Mouse (Mus musculus) T-helper 2 cell (primary cell): ENCODE measurements around the gene Dtx1.

Experiments
- in situ Hi-C: fragments of 300-600 bp; cut with MboI, MseI; formaldehyde crosslinking; loops from one replicate; pipeline ENCODE4 v1.15.1; 2025; ENCODE audit warnings: high pct_unique_total_duplicates

Gene Dtx1

DNA sequence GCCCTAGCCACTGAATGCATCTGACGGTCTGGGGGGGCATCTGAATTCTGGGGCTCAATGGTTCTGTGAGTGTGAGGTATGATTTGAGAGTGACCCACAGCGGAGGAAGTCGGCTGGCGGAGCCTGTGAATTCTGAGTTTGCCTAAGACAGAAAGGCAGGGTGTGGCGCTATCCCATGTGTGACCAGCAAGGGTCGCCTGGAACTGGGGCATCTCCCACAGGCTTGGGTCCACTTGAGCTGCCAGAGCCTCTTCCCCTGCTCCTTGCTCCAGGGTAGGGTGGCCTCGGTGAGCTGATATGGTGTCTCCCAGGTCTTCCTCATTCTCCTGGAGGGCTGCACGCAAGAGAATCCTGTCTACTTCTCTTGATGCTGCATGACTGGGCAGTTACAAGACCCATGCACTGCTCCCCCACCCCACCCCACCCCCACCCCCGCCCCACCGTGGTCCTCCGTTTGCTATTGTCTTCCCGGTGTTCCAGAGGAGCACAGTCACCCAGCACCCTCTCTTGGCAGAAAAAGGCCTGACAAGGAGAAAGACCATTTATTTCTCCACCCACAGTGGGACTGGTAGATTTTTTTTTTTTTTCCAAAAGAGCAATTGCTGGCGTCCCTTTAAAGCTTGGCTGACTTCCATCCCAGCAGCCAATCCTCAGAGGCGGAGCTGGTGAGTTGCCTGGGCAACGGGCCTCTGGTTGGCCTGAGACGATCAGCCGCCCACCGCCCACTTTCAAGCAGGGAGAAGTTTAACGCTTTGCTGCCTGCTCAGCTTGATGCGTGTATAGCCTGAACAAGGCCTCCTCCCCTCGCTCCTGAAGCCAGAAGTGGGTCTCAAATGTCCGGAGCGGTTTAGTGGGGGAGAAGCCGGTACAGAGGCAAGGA is 31.8 kb downstream of the Dtx1 start:
- in situ Hi-C loops = loop anchor here (5.0 kb wide), 1 partner anchor 32 kb away; the partner anchor contains the start of gene Dtx1

DNA sequence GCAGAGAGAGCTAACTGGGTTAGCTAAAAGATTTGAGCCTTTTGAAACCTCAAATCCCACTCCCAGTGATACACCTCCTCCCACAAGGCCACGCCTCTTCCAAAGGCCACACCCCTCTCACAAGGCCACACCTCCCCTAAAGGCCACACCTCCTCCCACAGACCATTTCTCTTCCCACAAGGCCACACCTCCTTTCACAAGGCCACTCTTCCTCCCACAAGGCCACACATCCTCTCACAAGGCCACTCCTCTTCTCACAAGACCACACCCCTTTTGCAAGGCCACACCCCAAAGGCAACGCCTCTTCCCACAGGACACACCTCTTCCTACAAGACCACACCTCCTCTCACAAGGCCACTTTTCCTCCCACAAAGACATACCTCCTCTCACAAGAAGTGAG is 34.2 kb downstream of the Dtx1 start:
- in situ Hi-C loops = loop anchor here (5.0 kb wide), 1 partner anchor 35 kb away; the partner anchor contains the start of gene Dtx1

DNA sequence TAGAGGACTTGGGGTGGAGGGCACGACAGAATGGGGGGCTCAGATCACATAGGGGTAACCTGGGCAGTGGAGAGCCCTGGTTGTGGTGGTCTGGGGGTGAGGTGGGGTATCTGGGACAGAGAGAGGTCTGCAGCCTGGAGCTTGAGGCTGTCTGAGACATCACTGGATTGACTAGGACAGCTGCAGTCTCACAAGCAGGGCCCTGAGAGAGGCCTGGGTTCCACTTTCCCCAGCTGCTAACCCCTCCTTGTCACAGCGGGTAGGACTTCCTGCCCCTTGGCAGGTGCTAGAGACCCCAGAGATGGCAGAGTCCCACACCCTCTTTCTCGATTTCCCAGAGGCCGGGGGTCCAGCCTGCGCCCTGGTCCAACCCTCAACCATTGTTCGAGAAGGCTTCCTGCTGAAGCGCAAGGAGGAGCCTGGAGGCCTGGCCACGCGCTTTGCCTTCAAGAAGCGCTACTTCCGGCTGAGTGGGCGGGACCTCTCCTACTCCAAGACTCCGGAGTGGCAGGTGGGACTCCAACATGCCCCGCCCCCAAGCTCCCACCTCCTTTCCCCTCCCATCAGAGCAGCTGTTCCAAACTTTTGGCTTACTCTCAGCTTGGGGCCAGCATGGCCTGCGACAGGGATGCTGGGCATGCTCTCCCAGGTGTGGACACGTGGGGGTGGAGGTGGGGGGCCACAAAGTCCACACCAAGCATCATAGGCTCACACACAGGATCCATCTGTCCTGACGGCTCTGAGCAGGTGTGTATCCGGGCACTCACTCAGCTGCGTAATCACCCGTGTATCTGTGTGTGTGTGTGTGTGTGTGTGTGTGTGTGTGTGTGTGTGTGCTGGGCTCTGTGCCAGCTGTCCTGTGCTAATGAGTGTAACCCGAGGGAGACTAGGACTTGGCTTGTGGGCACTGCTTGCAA is 37.2 kb downstream of the Dtx1 start:
- in situ Hi-C loops = loop anchor here (5.0 kb wide), 1 partner anchor 38 kb away; the partner anchor contains the start of gene Dtx1

DNA sequence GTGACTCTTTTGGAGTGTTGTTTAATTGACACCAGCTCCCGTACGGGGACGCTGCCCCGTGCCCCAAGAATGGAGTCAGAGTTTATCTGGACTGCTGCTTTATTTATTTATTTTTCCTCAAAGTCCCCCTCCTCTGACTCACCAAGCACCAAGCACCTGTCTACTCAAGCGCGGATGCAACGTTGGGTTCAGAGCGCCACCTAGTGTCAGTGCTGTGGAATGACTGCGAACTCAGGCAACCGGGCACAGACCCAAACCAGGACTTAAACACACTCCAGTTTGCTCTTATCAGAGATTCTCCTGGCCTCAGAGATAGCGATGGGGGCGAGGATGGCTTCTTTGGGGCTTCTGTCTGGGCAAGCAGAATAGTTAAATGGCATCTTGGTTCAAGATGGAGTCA is 38.1 kb downstream of the Dtx1 start:
- in situ Hi-C loops = no loop called here

DNA sequence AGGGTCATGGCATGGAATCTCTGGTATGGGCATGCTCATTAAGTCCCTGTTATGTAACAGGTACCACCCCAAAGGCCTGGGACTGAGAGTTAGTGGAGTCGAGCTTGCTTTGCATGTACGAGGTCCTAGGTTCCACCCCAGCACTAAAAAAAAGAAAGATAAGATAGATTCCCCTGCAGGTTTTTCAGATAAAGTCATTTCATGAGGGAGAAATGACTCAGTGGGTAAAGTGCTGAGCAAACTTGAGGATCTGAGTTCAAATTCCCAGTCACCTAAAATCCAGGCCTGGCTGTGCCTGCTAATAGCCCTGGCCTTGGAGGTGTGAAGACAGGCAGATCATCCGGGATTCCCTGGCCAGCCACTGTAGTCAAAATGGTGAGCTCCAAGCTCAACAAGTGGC is 39.9 kb downstream of the Dtx1 start:
- in situ Hi-C loops = no loop called here

DNA sequence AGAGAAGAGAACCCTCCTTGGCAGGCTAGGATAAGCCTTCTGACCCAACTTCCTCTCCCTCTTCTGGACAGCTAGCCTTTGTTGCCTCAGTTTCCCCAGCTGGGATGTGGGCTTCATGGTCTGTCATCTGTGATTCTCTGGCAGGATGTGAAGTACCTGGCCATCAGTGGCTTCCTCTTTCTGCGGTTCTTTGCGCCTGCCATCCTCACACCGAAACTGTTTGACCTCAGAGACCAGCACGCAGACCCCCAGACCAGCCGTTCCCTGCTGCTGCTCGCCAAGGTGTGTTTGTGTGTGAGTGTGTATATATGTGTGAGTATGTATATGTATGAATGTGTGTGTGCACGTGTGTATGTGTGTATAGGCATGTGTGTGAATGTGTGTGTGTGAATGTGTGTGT is 41.6 kb downstream of the Dtx1 start:
- in situ Hi-C loops = no loop called here

DNA sequence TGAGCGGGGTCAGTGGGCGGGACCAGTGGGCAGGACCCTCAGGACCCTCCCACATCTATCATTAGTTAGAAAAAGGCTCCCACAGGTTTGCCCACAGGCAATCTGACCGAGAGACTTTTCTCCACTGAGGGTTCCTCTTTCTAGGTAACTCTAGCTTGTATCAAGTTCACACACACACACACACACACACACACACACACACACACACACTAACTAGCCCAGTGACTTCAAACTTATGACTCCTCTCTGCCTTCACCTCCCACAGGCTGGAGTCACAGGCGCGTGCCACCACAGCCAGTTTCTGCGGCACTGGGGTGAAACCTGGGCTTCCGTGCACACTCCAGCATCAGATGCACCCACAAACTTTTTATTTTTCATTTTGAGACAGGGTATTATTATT is 43.0 kb downstream of the Dtx1 start:
- in situ Hi-C loops = loop anchor here (5.0 kb wide), 1 partner anchor 41 kb away; no protein-coding TSS in a partner anchor

DNA sequence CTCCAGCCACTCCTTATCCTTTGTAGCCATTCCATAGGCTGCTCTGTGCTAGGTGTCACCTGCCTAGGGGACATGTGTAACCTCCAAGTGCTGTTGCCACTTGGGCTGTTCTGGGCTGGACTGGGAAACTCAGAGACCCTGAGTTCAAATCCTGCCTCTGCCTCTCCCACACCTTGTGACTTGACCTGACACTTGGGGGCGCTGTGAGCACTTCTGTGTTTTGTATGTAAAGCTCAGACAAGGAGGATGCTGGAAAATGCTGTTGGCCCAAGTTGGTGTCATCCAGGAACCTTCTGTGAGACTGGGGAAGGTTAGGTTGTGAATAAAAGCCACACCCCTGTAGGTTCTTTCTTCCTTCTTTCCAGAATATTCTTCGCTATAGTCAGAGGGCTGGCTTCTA is 46.8 kb downstream of the Dtx1 start:
- in situ Hi-C loops = loop anchor here (5.0 kb wide), 1 partner anchor 38 kb away; no protein-coding TSS in a partner anchor

DNA sequence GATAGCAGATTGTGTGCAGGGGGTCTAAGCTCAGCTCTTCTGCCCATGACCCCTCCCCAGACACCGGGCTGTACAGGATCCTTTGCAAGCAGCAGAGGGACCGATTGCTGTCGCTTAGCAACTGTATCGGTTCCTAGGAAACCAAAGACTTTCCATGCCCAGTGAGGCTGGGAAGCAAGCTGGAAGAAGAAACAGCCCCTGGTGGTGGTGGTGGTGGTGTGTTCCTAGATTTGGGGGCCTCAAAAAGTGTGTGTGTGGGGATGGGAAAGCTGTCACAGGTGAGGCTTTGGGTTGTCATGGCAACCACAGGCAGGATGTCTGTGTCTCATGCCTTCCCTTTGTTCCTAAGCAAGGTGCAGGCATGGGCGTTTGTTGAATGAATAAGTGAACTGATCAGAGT is 50.9 kb downstream of the Dtx1 start:
- in situ Hi-C loops = no loop called here

DNA sequence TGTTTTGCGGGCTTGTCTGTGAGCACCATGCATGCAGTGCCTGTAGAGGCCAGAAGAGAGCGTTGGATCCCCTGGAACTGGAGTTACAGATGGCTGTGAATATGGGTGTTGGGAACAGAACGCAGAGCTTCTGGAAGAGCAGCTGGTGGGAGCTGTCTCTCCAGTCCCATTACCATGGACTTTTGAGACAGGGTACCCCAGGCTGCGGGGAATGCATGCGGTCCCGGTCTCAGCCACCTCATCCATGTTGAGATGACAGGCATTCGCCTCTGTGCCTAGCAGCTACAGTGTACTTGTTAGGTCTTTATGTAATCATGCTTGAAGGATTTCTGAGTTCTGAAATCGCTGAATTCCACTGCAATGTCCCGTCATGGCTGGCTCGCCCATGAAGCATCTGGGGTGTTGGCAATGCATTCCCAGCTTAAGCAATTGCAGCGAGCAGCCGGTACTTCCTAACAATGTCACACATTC is 55.4 kb downstream of the Dtx1 start:
- in situ Hi-C loops = no loop called here

DNA sequence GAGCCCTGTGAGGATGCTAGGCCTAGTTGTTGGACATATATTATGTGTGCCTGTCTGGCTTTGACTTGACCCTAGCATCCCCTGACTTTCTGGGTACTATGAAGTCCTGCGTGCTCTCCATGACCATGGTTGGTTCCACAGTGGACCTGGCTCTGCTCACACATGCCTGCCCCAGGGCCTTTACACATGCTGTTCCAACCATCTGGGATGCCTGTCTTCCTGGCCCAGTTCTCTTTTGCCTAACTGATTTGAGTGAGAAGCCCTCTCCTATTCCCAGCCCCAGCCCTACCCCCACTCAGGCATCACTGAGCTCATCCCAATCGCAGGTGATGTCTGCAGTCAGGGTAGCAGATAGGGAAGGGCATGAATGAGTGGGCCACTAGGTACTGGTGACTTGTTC is 57.9 kb downstream of the Dtx1 start:
- in situ Hi-C loops = no loop called here

DNA sequence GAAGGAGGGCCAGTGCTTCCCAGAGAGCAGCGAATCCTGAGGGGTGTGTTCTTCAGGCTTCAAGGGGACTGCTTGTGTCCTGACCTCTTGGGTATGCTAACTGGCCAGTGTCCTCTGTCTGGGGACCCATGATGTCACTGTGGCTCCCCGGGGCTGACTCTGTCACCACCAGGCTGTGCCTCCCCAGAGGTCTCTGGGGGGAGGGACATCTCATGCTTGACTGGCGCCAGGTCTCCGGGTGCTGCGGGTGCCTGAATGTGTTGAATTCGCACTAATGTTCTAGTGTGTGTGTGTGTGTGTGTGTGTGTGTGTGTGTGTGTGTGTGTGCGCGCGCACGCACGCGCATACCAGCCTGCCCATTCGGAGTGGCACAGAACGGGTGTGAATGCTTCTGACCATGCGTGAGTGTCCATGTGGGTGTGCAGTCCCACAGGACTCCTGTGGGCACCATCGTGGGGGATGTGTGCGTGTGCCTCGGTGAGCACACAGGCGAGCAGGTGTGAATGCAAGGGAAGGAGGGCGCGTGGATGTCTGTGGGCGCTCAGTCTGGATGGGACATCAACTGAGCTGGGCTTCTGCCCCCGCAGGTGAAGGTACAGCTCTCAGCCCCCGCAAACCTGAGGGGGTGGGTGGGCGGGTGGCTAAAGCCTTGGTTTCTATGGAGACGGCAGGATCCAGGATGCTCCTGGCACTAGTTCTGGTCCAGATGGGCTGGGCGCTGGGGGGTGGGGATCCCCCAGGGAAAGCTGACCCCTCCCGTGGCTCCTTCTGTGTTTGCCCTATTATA is 58.6 kb downstream of the Dtx1 start:
- in situ Hi-C loops = no loop called here

DNA sequence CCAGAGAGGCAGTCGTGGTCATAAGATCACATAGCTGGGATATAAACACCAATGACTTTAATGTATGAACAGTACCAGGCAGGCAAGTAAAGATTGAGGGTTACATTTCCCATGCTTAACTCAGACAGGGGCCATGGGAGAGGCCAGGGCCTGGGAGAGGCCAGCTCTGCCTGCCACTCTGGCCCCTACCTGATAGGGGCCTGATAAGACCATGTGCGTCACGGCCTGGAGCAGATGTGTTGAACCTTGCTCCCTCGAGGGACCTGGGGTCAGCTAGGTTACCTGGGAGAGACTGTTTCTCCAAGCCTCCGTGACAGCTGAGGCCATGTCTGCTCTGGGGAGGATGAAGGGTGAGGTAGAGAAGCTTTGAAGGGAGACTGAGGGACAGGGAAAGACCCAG is 60.5 kb downstream of the Dtx1 start:
- in situ Hi-C loops = no loop called here

DNA sequence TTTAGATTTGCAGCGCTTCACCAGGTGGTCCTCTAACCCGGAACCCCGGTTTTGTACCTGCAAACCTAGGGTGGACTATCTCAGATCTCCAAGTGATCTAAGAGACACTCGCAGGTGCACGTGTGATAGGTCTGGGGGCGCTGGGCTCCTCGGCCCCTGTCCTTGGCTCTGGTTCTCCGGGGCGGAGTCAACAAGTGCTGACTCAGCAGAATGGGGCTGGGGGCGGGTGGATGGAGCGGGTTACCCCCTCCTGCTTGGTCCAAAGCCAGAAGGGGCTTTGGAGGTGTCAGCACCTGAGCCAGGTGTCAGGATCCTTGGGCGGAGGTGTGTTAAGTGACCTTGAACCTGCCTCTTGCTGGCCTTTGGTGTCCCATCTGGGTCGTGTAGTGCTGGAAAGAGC is 61.8 kb downstream of the Dtx1 start:
- in situ Hi-C loops = no loop called here

DNA sequence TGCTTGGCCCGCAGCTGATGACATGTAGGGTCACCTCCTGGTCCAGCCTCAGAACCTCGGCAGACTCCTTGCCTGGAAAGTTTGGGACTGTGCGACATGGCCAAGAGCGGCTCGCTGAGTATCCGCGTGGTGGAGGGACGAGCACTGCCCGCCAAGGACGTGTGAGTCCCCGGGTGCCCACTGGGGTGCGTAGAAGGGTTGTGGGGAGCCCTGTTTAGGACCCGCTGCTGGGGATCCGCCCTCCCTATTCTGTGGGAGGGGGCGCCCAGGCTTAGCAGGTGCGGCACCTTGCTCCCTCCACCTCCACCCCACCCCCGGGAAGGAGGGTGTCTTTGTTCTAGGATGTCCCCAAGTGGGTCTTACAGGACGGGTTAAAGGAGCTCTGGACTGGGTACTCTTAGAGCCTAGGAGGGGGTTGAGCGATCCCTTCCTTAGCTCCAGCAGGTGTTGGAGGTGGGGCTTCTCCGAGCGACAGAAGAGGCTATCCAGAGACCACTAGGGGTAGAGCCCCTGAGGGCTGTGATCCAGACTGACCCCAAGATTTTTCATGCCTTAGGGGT is 62.3 kb downstream of the Dtx1 start:
- in situ Hi-C loops = no loop called here

DNA sequence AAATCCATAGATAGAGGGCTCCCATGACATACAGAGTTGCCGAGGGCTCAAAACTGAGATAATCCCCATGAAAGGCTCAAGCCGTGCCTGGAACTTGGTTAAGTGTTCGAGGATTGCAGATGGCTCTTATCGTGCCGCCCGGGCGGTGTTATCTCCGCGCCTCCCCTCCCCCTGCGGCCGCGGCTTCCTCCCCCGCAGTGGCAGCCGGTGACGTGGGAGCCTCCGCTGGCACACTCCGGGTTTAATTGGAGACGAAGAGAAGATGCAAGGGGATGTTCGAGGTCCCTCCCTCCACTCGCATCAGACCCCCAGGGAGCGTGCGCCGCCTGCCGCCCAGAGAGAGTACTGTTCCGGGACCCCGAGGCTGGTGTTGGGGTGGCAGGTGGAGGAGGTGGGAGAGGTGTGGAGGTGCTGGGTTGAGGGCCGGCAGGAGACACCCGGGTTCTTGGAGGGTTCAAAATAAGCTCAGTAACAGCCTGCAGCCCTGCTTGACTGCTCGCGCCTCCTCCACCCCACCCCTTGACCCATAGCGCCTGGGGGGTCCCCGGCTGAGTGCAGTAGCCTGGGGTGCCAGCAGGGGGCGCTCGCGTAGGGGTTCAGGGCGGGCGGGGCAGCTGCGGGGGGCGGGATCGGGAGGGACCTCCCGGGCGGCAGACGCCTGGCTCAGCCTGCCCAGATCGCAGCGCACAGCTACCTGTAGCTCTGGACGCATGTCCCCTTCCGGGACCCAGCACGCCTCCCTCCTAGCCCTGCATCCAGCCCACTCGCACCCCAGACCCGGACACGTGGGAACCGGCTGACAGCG is 63.0 kb downstream of the Dtx1 start, which contains the start of gene Rasal1:
Gene Rasal1 (plus strand): TSS at position 244 of the 805 bp plus-strand sequence.
- in situ Hi-C loops = no loop called here

DNA sequence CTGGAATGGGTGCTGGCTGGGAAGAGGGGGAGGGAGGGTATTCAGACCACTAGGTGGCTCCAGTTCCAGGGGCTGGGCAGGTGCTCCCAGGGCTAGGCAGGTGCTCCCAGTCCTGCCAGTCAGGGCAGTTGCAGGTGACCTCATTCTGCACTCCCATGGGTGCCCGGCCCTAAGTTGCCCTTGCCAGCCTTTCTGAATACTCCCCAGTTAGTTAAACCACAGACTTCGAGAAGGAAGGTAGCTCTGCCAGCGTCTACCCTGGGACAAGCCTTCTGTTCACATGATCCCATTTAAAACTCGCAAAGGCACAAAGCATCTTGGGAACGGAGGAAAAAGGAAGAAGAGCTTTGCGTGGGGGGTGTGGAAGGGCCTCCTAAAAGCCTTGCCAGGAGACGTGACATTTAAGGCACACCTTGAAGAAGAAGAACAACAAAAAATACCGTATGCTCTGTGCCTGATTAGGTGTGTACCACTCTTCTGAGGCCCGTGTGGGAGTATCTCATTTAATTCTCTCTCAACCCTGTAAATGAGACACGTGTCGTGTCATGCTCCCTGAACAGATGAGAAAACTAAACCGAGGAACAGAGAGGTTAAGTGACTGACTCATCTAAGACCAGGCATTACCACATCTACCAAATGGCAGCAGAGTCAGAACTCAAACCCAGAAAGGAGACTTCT is 63.8 kb downstream of the Dtx1 start:
- in situ Hi-C loops = no loop called here

DNA sequence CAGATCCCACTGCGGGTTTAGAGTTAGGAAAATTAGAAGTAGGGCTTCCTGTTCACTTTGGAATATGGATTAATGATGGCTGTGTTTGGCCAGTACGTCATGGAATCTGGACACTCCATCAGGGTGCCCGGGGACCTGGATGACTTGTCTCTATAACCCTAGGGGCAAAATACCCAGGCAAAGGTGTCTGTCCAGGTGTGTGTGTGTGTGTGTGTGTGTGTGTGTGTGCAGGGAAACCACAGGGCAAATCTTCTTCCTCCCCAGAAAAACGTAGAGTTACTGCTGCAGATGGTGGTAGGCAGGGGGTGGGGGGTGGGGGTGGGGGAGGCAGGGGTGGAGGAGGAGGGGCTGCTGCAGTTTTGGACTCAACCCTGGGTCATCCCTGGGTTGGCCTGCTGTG is 64.4 kb downstream of the Dtx1 start:
- in situ Hi-C loops = no loop called here

DNA sequence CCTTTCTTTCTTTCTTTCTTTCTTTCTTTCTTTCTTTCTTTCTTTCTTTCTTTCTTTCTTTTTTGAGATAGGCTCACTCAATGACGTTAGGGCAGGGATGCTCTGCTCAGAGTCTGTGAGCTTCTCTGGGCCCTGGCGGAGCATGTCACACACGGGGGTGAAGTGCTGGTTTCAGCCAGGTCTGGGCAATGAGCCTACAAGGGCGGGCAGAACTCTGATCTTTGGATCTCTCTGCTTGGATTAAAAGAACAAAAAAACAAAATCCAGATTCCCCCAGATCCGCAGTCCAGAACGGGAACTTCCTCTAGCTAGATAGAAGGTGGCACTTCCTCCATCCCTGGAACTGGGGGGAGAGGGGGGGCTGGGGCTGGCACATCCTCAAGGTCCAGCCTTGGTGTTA is 65.9 kb downstream of the Dtx1 start:
- in situ Hi-C loops = no loop called here

DNA sequence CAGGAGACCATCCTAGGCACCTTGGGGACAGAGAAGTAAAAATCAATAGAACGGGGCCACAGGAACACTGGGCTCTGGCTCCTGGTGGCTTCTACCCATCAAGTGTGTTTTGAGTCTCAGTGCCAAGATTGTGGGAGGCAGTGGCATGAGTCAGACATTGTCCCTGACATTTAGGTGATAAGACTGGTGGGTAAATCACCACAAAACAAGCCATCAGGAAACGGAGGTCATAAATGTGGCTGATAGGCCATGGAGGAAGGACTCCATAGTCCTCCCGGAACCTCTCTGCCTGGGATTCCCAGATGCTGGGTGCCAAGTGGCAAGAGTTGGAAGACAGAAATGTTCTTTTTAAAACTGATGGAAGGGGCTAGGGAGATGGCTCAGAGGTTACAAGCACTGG is 67.5 kb downstream of the Dtx1 start:
- in situ Hi-C loops = no loop called here
